Mouse (Mus musculus): Measurements from ENCODE around the gene Slc2a13.

Gene Slc2a13

GRCm38 (mm10) chr15:91374441-91374840 lies 198.6 kb downstream of the Slc2a13 start:
- DNase-seq (ENCODE audit: low read depth) = no peak

- DNase-seq (ENCODE audit: low read depth) = no peak
Observed at GRCm38 (mm10) chr15:91373203-91373584, 199.9 kb downstream of the Slc2a13 start.

GRCm38 (mm10) chr15:91372464-91373202 lies 200.4 kb downstream of the Slc2a13 start:
- no peak for DNase-seq (ENCODE audit: low read depth)

DNA sequence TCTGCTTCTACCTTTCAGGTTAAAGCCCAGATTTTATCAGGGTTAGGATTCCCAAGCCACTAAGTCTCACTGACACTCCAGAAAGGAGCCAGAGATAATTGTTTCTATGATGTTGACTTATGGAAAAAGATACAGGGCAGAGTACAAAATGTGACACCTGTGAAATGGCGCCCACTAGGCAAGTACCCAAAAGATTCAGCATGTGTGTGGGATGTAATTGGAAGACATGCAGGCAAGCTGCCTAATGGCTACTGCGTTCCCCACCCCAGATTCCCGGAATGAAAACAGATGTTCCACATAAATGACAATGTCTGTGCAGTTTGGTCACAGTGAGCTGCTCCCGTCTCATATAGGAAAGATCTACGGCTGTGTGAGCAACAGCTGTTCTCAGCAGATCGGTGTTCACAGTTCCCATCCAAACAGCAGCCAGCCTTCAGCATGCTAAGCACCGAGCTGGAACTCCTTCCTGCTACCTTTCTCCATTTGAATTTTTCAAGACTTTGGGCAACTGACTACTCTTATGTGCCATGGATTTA lies 201.1 kb downstream of the Slc2a13 start:
- no peak for DNase-seq (ENCODE audit: low read depth)

DNA sequence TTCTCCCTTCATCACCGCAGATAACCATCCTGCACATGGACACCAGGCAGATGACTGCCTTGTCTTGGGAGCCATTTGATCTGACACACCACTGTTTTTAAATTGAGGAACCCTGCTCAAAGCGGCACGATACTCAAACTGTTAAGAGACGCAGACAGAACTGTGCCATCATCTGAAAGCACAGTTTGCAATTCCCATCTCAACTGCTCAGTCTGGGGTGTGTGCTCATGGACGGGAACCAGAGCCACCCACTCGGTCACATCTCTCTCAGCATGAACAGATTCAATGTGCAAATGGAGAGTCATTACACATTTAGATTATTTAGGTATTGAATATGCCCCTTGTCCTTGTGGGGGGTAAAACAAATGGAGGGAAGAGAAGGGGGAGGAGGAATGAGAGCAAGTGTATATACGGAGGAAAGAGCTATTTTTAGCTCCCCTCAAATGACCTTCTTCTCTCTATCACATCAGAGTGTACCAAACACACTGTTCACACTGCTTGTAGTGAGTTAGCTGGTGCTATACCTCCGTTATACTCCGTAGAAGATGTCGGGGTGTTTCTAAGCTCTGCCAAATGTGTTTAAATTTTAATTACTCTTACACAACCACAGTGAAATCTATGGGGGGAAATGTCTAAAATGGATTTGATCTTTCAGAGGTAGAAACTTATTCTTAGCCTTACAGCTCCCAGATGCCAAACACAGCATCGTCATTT lies 203.2 kb downstream of the Slc2a13 start:
- DNase-seq (ENCODE audit: low read depth) = no peak

- DNase-seq (ENCODE audit: low read depth) = no peak
Observed at GRCm38 (mm10) chr15:91360495-91360894, 212.6 kb downstream of the Slc2a13 start.

DNA sequence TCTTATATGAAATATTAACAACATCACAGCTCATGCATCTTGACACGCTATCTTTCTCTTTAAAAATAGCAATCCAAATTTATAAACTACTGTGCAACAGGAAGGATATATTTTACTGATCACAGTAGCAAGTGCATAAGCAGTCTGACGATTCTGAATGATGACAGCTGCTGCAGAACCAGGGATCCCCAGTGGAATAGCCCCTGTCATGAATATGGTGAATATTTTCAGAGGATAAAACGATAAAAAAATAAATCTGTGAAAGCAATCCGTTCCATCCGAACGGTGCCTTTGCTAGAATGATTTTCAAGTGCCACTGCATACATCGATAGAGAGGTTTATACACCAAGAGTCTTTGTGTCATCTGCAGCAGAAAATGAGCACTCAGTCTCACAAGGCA lies 222.1 kb downstream of the Slc2a13 start:
- no peak for DNase-seq (ENCODE audit: low read depth)

DNA sequence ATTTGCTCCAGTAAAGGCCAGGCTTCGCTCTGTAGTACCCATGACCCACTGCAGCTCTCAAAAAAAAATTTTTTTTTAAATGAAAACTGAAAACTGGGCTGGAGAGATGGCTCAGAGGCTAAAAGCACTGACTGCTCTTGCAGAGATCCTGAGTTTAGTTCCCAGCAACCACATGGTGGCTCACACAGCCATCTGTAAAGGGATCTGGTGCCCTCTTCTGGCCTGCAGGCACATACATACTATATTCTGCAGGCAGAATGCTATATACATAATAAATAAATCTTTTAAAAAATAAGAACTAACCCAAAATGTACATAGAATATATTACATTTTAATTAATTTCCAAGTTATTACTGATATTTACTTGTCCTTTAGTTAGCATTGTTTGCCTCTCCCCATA lies 234.7 kb downstream of the Slc2a13 start:
- DNase-seq (ENCODE audit: low read depth) = peak; percentile 26

DNA sequence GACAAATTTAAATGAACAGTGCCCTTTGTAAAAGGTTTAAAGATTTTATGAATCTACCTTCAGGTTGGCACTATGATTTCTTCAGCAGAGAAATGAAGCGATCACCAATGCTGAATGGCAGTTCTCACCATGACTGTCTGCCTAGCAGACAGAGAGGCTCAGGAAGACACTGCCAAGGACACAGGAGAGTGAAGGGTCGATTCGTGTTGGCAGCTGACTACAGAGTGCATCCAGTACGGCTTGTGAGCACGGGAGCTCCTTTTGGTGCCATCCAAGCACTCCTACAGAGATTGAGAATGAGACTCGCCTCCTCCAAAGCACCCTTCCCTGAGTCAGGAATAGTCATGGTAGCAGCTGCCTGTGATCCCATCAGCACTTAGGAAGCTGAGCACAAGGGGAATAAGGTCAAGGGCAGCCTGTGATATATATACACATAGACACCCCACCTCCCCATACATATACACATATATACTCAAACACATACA lies 238.6 kb downstream of the Slc2a13 start:
- DNase-seq (ENCODE audit: low read depth) = no peak

- peak; percentile 4 for DNase-seq (ENCODE audit: low read depth)
Observed at GRCm38 (mm10) chr15:91327748-91328147, 245.3 kb downstream of the Slc2a13 start.

DNA sequence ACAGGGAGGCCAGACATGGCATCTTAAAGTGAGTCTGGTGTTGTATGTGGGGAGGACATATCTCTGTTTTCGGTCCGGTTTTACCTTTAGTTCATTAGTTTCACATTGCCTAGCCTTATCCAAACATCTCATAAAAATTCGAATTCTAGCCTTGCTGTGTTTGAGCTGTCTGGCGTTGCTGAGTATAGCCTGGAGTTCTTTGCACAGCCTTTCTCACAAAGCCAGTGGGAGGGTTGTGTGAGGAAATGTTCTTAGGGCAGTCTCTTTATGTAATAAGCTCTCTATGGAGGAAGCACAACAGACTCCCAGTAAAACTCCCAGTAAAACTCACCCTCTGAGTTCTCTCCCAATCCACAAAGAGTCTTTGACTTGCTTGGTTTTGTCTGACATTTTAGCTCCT lies 246.0 kb downstream of the Slc2a13 start:
- no peak for DNase-seq (ENCODE audit: low read depth)

GRCm38 (mm10) chr15:91319376-91319775 lies 253.7 kb downstream of the Slc2a13 start:
- DNase-seq (ENCODE audit: low read depth) = peak; percentile 2

- DNase-seq (ENCODE audit: low read depth) = no peak
Observed at GRCm38 (mm10) chr15:91316964-91317363, 256.1 kb downstream of the Slc2a13 start.

DNA sequence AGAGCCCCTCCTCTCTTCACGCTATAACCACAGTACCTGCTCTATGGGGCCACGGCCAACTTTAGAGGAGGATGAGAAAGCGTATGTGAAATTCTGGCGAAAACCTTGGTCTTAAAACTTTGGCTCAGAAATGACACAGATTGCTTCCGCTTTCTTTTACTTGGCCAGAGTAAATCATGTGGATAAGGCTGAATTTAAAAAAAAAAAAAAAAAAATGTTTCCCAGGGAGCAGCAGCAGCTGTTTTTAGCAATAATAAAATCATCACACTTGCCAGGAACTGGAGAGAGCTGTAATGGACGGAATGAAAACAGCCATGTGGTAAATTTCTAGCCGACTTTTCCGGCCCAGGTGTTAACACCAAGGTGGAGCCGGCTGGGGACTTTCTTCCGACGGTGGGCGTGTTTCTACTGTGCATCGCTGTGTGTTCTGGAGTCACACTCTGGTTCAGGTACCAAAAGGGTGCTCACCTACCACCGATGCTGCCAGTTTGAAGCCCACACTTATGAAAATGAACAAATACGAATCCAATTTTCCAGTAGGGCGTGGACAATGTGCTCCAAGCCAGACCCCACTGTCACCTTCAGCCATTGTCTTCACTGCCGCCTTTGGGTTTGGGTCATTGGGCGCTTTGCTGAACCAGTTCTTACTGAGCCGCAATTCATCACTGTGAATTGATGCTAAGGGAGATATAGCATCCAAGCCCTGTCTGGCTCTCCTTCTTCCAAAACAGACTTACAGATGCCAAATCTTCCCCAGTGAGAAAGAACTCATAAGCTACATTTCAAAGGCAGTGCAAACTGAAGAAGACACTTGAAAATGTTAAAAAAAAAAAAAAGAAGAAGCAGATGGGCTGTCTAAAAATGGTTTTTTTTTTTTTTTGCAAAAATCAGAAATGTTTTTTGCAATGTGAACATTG lies 258.4 kb downstream of the Slc2a13 start:
- no peak for DNase-seq (ENCODE audit: low read depth)

DNA sequence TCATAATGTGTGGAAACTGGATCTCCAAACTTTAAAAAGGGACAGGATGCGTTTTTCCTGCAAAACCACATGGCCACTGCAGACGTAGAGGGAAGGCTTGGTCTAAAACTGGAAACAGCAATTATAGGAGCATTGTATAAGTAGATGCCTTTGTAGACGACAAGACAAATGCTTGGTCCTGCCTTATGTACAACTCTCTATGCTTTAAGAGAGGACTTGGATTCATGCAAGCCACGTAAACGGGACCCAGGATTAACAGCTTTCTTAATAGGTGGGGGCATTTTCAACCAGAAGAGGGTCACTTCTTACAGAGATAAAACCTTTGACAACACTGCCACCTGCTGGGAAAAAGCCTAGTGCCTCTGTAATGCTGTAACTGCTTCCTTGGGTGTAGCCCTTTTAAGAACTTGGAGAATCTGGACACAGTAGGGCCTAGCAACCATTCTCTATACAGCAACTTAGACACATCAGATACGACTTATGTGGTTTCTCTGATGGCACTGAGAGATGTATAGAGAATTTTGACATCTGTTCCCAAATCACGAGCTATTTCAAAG lies 268.7 kb downstream of the Slc2a13 start:
- DNase-seq (ENCODE audit: low read depth) = peak; percentile 59

DNA sequence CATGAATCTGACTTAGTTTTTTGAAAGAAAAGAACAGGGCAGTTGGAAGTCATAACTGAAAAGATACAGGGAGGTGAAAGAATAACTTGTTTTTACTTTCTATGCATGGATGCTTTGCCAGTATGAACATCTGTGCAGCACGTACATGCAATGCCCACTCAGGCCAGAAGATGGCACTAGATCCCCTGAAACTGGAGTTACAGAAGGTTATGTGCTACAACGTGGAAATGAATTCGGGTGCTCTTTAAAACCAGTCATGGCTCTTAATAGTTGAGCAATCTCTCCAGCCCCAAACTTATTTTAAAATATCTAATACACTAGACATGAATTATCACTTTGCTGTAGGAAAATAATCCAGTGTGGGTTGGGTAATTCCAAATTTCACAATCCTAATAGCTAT lies 271.7 kb downstream of the Slc2a13 start:
- peak; percentile 71 for DNase-seq (ENCODE audit: low read depth)

GRCm38 (mm10) chr15:91299319-91299835 lies 273.7 kb downstream of the Slc2a13 start:
- DNase-seq (ENCODE audit: low read depth) = no peak

GRCm38 (mm10) chr15:91283418-91283817 lies 289.6 kb downstream of the Slc2a13 start:
- no peak for DNase-seq (ENCODE audit: low read depth)

DNA sequence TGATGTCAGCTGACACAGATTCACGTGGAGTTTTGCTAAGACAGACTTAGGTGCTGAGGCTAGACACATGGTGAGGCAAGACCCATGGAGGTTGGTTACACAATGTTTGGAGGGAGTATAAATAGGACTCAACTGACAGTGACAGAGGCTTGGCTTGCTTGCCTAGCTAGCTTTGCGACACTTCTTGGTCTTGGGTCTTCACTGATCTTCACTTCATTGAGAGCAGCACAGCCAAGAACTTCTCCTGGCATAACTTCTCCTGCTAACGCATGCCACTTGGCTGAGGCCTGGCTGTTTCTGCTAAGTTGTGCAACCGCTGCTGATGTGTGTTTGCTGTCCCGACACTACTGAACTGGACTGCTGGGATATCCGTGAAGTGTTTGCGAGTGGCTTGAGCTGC lies 290.2 kb downstream of the Slc2a13 start:
- no peak for DNase-seq (ENCODE audit: low read depth)

GRCm38 (mm10) chr15:91281521-91281920 lies 291.5 kb downstream of the Slc2a13 start:
- no peak for DNase-seq (ENCODE audit: low read depth)

GRCm38 (mm10) chr15:91279571-91279970 lies 293.5 kb downstream of the Slc2a13 start:
- DNase-seq (ENCODE audit: low read depth) = no peak

DNA sequence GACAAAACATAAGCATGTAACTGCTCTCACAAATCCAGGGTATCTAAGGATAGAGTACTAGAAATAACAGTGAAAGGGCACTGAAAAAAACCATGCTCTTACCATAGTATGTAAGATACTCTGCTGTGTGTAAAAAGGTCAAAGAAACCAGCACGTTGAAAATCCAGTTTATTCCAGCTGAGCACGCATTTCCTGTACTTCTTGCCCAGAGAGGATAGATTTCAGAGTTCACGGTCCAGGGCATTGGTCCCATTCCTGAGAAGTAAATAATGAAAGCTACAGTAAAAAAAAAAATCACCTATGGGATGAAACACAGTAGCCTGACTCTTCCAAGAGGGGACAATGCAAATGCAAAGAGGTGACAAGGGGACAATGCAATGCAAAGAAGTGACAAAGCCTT lies 297.1 kb downstream of the Slc2a13 start:
- no peak for DNase-seq (ENCODE audit: low read depth)

Data from 416B (cell line).